Mouse (Mus musculus) heart, embryonic 15.5 days (tissue): Measurements from ENCODE around the gene Zbp1. TPM values are rescaled to one million over a fixed set of nuclear protein-coding genes. Genes with fewer than 3 reads are reported as not detected.

Experiments used
- ATAC-seq: fragments of 200-750 bp; cut with Nextera tagmentation; replicated peaks from 2 replicates; pipeline ENCODE4 v1.8.0; 2017; ENCODE audit warnings: low read depth, moderate TSS enrichment; ENCODE audit not compliant: insufficient number of reproducible peaks, insufficient read depth, low FRiP score
- H3K27ac ChIP-seq: fragments of 300-500 bp; sonication (generic); 2 replicates; pipeline ENCODE4 v1.5.1; 2015; ENCODE audit warnings: mild to moderate bottlenecking, inconsistent platforms
- H3K27me3 ChIP-seq: fragments of 300-500 bp; sonication (generic); 2 replicates; pipeline ENCODE4 v1.6.1; 2015; ENCODE audit warnings: inconsistent platforms
- H3K36me3 ChIP-seq: fragments of 300-500 bp; sonication (generic); 2 replicates; pipeline ENCODE4 v1.6.1; 2015; ENCODE audit warnings: mild to moderate bottlenecking, inconsistent platforms
- H3K4me1 ChIP-seq: fragments of 300-500 bp; sonication (generic); replicated peaks from 2 replicates; pipeline ENCODE4 v1.6.1; 2015; ENCODE audit warnings: inconsistent platforms
- H3K4me2 ChIP-seq: fragments of 300-500 bp; sonication (generic); 2 replicates; pipeline ENCODE4 v1.6.1; 2015; ENCODE audit warnings: inconsistent platforms, mild to moderate bottlenecking, moderate library complexity
- H3K4me3 ChIP-seq: fragments of 300-500 bp; sonication (generic); 2 replicates; pipeline ENCODE4 v1.5.1; 2015; ENCODE audit warnings: mild to moderate bottlenecking, inconsistent platforms
- H3K9ac ChIP-seq: fragments of 300-500 bp; sonication (generic); 2 replicates; pipeline ENCODE4 v1.6.1; 2015; ENCODE audit warnings: mild to moderate bottlenecking, inconsistent platforms
- H3K9me3 ChIP-seq: fragments of 300-500 bp; sonication (generic); replicated peaks from 2 replicates; pipeline ENCODE4 v1.6.1; 2016; ENCODE audit warnings: inconsistent platforms
- WGBS: fragments of 180-500 bp; shearing (Covaris S2); methylation state at CpG from one replicate; pipeline ENCODE4 v1.1.7; 2015; ENCODE audit warnings: mixed read lengths; 5-methylcytosine and 5-hydroxymethylcytosine counted together
- polyA plus RNA-seq: library from polyadenylated mRNA; unstranded; fragments of >200 nt; fragmentation: Nextera tagmentation; extraction: Ambion mirVana; gene quantifications from 2 replicates; pipeline ENCODE4 v1.2.1, GENCODE M21; 2015

Gene Zbp1
- polyA plus RNA-seq, 1 experiment from 2014 or later: 0.68 TPM

DNA sequence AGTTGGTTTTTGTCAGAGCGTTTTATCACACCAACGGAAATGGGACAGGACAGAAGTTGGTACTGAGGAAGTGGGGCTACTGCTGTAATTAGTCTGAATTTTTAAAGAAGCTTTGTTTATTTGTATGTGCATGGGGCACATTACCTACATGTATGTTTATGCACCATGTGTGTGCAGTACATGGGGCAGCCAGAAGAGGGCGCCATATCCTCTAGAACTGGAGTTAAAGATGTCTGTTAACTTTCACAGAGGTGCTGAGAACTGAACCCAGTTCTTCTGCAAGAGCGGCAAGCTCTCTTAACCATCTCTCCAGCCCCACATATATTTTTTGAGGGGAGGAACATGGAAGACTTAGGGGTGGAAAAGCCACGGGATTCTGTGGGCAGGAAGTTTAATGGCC lies 43.0 kb downstream of the Zbp1 start:
- no peak for ATAC-seq
- no peaks in the 10 kb centered on the region for H3K36me3 ChIP-seq
- no peak overlapping the region for H3K4me3 ChIP-seq
- H3K4me1 ChIP-seq: peaks cover 37% of the 10 kb centered on the region
- no peak overlapping the region for H3K9ac ChIP-seq
- peaks cover 9% of the 10 kb centered on the region; the same call in 1 of the 2 replicates for H3K27me3 ChIP-seq
- H3K27ac ChIP-seq: no peak overlapping the region
- WGBS: 90% methylated on average over 5 of the region's 5 CpGs
- H3K9me3 ChIP-seq: no peaks in the 10 kb centered on the region
- no peak overlapping the region for H3K4me2 ChIP-seq

DNA sequence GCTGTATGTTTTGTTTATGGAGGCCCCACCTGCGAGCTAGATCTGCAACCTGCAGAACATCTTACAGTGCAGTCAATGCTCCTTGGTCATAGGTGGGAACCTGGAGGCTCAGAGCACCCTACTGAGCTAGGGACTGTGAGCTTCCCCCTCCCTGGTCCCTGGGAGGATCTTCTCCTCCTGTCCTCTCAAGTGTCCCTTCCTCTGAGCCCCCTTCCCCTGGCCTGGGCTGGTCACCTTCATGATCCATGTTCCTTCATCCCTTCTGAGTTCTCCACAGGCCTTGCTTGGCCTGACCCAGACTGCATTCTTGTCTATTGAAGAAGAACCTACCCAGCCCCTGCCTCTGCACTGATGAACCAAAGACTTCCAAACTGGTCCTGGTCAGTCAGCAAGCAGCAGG lies 44.2 kb downstream of the Zbp1 start:
- Histone ChIP-seq H3K27ac (peak overlapping the region; percentile 86), H3K4me1 (peaks cover 37% of the 10 kb centered on the region), H3K4me2 (peak overlapping the region; percentile 54), H3K9ac (no peak overlapping the region), H3K4me3 (no peak overlapping the region), H3K9me3 (no peaks in the 10 kb centered on the region), H3K27me3 (peaks cover 15% of the 10 kb centered on the region; the same call in 1 of the 2 replicates), H3K36me3 (no peaks in the 10 kb centered on the region)
- WGBS: 24% methylated on average over 1 of the region's 1 CpGs
- ATAC-seq: no peak

DNA sequence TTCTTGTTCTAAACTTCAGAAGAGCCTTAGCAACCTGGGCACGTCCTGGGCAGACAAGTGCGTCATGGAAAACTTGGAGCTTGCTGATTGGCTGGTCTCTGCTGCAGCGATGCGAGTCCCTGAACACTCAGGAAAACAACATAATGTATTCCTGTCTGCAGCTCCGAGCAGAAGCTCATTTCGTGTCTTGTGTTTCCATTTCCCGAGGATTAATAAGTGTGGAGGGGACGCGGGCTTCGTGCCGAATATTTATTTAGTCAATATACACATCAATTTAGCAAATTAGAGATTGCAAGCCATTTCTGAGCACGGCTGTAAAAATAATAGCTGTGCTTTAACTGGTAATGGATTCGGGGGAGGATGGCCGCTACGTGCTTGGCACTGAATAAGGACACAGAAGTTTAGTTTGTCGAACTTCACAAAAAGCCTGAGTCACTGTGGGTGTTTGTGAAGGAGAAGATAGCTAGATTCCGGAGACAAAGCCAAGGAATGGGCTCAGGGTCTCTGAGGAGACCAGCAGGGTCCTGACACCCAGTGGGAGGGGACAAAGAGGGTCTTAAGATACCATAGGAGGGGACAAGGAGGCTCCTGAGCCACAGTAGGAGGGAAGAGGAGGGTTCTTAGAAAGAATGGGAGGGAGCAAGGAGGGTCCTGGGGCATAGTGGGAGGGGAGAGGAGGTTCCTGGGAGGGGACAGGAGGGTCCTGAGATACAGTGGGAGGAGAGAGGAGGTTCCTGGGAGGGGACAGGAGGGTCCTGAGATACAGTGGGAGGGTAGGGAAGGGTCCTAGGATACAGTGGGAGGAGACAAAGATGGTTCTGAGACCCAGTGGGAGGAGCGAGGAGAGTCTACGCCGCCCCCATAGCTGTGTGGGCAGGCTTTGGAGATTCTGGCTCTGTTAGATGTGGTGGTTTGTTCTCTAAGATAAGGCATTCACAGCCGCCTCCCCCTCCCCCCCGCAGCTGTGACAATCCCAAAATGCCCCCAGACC lies 44.9 kb downstream of the Zbp1 start:
- Histone ChIP-seq H3K36me3 (no peaks in the 10 kb centered on the region), H3K9ac (no peak overlapping the region), H3K27ac (peak overlapping the region; percentile 86), H3K4me2 (peak overlapping the region; percentile 54), H3K4me1 (peaks cover 37% of the 10 kb centered on the region), H3K4me3 (peak overlapping the region; percentile 31), H3K9me3 (no peaks in the 10 kb centered on the region), H3K27me3 (peaks cover 16% of the 10 kb centered on the region; the same call in 1 of the 2 replicates)
- ATAC-seq: peak; percentile 76
- 5% methylated on average over 22 of the region's 22 CpGs for WGBS

DNA sequence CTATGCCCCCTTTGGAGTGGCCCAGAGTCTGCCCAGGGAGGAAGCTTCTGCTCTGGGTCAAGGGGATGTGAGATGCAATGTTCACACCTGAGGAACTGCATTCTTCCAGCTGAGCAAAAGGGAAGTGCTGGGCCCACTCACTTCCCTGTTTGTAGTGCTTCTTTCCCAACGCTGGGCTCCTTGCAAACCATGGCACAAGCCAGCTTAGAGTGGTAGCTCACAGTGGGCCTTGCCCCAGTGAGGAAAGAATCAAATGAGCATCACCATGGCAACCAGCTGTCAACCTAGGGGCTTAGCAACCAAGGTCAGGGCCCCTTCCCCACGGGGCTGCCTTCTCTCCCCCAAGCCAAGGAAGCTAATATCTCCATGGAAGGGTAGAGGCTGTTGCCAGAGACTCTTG lies 45.7 kb downstream of the Zbp1 start:
- WGBS: 32% methylated on average over 2 of the region's 2 CpGs
- Histone ChIP-seq H3K4me3 (peak overlapping the region; percentile 31; the same call in 1 of the 2 replicates), H3K36me3 (no peaks in the 10 kb centered on the region), H3K4me1 (peaks cover 37% of the 10 kb centered on the region), H3K27ac (peak overlapping the region; percentile 86), H3K9me3 (no peaks in the 10 kb centered on the region), H3K9ac (no peak overlapping the region), H3K27me3 (peaks cover 17% of the 10 kb centered on the region; the same call in 1 of the 2 replicates), H3K4me2 (peak overlapping the region; percentile 54)
- no peak for ATAC-seq

DNA sequence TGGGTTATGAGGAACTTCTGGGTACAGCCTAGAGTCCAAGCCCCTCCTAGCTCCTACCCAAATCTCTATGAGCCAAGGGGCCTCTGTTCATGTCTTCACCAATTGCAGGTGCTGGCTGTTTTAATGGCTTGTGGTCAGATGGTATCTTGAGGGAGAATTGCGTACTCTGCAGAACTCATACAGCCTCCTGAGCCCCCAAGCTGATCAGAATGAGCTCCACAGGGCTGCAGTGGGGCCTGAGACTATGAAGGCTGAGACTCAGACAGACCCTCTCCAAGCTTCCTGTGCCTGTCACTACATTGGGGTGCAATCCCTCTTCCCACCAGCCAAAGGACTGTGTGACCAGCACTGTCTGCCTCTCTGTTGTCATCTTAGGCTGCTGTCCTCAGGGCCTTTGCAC lies 46.3 kb downstream of the Zbp1 start:
- H3K4me1 ChIP-seq: peaks cover 37% of the 10 kb centered on the region
- no peak overlapping the region for H3K4me2 ChIP-seq
- WGBS: 96% methylated on average over 1 of the region's 1 CpGs

DNA sequence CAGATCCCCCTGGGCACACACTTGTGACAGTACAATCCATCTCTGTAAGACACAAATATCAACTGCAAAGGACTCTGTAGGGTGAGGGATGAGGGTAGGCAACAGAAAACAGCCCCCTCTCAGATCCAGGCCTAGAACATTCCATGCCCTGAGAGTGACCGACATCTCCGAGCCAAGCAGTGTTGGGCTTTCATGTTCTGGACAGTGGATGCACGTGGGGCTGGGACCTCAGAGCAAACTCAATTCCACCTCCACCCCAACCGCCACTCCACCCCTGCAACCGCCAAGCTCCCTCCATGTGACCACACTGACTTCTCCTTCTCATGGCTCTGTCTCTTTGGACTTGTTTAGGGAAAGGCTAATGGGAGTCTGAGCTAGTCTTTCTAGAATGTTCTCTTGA lies 46.8 kb downstream of the Zbp1 start:
- no peak for ATAC-seq
- WGBS: 82% methylated on average over 5 of the region's 5 CpGs
- Histone ChIP-seq H3K4me2 (peak overlapping the region; percentile 68), H3K4me1 (peaks cover 37% of the 10 kb centered on the region), H3K36me3 (no peaks in the 10 kb centered on the region), H3K27me3 (peaks cover 17% of the 10 kb centered on the region; the same call in 1 of the 2 replicates), H3K27ac (0 out of 2 replicates have a peak overlapping the region, but pooled peaks have one; percentile 24), H3K4me3 (peak overlapping the region; percentile 36), H3K9me3 (no peaks in the 10 kb centered on the region), H3K9ac (no peak overlapping the region)

More for the DNA sequence above, 46.3 kb downstream of the Zbp1 start:
- H3K36me3 ChIP-seq: no peaks in the 10 kb centered on the region
- ATAC-seq: no peak
- no peaks in the 10 kb centered on the region for H3K9me3 ChIP-seq
- peak overlapping the region; percentile 86; the same call in 1 of the 2 replicates for H3K27ac ChIP-seq
- no peak overlapping the region for H3K4me3 ChIP-seq
- H3K9ac ChIP-seq: no peak overlapping the region
- H3K27me3 ChIP-seq: peaks cover 17% of the 10 kb centered on the region; the same call in 1 of the 2 replicates

DNA sequence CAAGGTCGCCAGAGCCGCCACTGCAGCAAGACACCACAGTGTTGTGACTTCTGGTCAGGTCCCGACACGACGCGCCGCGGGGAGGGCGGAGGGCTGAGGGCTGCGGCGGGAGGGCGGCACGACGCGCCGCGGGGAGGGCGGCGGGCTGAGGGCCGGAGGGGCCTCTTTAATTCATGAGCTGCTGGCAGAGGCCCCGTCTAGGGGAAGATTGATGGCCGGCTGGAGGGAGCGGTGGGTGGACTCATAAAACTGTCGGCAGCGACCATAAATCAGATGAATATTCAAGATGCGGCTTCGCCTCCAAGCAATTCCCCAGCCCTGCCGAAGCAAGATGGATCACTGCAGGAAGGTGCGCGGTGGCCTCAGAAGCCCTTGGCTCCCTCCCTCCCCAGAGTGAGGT lies 47.3 kb downstream of the Zbp1 start:
- Histone ChIP-seq H3K4me3 (peak overlapping the region; percentile 36), H3K4me1 (peaks cover 37% of the 10 kb centered on the region), H3K9ac (peak overlapping the region; percentile 43), H3K9me3 (no peaks in the 10 kb centered on the region), H3K4me2 (peak overlapping the region; percentile 68), H3K27ac (0 out of 2 replicates have a peak overlapping the region, but pooled peaks have one; percentile 24), H3K36me3 (no peaks in the 10 kb centered on the region), H3K27me3 (peaks cover 17% of the 10 kb centered on the region; the same call in 1 of the 2 replicates)
- WGBS: 3% methylated on average over 30 of the region's 30 CpGs
- ATAC-seq: no peak; the same call in 1 of the 2 replicates

DNA sequence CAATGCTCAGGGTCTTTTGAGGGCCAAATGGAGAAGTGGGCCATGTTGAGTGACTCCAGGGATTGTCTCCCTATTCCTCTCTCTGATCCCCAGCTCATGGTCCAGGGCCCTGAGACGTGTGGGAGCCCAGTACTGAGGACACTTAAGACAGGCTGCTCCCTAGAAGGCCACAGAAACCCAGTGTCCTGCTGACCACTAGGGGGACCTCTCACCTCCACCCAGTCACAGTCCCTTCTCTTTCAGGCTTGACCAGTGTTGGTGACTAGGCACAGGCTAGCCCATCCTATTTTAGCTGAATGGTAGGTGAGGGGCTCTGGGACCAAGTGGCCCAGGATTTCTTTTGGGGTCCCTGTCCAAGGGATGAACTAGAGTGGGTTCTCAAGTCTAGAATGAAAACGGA lies 48.0 kb downstream of the Zbp1 start:
- peaks cover 17% of the 10 kb centered on the region; the same call in 1 of the 2 replicates for H3K27me3 ChIP-seq
- H3K27ac ChIP-seq: no peak overlapping the region
- no peaks in the 10 kb centered on the region for H3K36me3 ChIP-seq
- peaks cover 37% of the 10 kb centered on the region for H3K4me1 ChIP-seq
- no peak for ATAC-seq
- no peak overlapping the region for H3K9ac ChIP-seq
- no peak overlapping the region for H3K4me2 ChIP-seq
- H3K4me3 ChIP-seq: no peak overlapping the region
- H3K9me3 ChIP-seq: no peaks in the 10 kb centered on the region
- 64% methylated on average over 2 of the region's 2 CpGs for WGBS

DNA sequence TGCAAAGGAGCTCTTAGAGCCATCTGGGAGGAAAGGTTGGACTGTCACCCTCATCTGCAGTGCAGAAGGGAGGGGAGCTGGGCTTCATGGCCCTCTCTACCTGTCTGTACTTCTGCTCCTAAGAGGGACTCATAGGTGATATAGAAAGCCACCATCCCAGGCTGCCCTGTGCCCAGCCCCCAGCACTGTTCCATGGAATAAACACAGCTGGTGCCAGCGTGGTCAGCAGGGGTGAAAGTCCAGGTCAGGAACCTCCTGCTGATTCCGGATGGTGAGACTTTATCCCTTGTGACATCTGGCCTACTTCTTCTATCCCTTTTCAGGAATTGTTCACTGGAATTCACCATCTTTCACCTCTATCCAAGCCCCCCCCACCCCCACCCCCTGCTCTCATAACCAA lies 48.6 kb downstream of the Zbp1 start:
- Histone ChIP-seq H3K27me3 (peaks cover 17% of the 10 kb centered on the region; the same call in 1 of the 2 replicates), H3K27ac (no peak overlapping the region), H3K9ac (no peak overlapping the region), H3K9me3 (no peaks in the 10 kb centered on the region), H3K4me1 (peaks cover 37% of the 10 kb centered on the region), H3K36me3 (no peaks in the 10 kb centered on the region), H3K4me3 (no peak overlapping the region), H3K4me2 (no peak overlapping the region)
- WGBS: 77% methylated on average over 2 of the region's 2 CpGs
- no peak for ATAC-seq

DNA sequence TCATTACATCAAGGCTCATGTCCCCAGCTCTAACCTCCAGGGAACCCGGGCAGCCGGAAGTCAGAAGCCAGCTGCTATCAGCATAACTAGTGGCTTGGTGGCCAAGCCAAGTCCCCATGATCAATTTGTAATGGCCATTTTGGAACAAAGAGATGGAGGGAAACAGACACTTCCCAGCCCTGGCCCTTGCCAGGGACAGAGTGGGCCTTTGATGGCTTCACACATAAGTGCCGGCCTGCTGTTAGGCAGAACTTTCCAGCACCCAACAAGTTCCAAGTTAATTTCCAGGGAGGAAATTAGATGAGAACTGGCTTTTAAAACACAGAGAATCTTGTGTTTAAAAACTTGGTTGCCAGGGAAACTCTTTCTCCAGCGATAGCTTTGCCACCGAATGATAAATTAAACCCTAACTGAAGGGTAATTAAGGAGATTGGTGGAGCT lies 50.3 kb downstream of the Zbp1 start:
- no peak overlapping the region for H3K4me2 ChIP-seq
- no peak overlapping the region for H3K9ac ChIP-seq
- 65% methylated on average over 5 of the region's 5 CpGs for WGBS
- peaks cover 17% of the 10 kb centered on the region; the same call in 1 of the 2 replicates for H3K27me3 ChIP-seq
- no peaks in the 10 kb centered on the region for H3K36me3 ChIP-seq
- no peak for ATAC-seq
- H3K4me1 ChIP-seq: peaks cover 25% of the 10 kb centered on the region
- H3K9me3 ChIP-seq: no peaks in the 10 kb centered on the region
- no peak overlapping the region for H3K4me3 ChIP-seq
- H3K27ac ChIP-seq: no peak overlapping the region

DNA sequence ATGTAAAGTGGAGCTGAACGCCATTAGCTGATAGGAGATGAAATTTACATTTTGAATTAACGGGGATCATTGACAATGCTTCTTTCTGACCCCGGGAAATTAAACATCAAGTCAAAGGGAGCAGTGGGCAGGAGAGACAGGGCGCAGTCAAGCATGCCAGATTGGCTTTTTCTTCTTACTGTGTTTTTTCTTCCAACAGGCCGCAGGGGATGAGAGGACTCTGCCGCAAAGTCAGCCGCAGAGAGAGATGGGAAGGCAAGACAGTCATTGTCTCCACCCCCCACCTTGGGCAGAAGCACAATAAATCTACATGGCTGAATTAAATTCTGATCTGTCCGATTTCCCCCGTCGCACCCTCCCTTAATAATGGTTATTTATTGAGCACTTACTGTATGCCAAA lies 53.4 kb downstream of the Zbp1 start:
- Histone ChIP-seq H3K27me3 (peaks cover 10% of the 10 kb centered on the region; the same call in 1 of the 2 replicates), H3K36me3 (no peaks in the 10 kb centered on the region), H3K4me2 (no peak overlapping the region), H3K27ac (no peak overlapping the region), H3K9ac (no peak overlapping the region), H3K4me3 (no peak overlapping the region), H3K9me3 (no peaks in the 10 kb centered on the region), H3K4me1 (no peaks in the 10 kb centered on the region)
- no peak for ATAC-seq
- 81% methylated on average over 10 of the region's 10 CpGs for WGBS
